Mouse (Mus musculus) T-helper 17 cell (primary cell): ENCODE results near the gene Taar7b.

Source experiments
- in situ Hi-C, 2 experiments: fragments of 300-600 bp; cut with MboI, MseI; formaldehyde crosslinking; loops; 1 replicate in 1 of 2; 2 replicates in 1 of 2; pipeline ENCODE4 v1.15.1; 2025; ENCODE audit warnings: high pct_unique_total_duplicates in 2 of 2

The Taar7b gene

DNA sequence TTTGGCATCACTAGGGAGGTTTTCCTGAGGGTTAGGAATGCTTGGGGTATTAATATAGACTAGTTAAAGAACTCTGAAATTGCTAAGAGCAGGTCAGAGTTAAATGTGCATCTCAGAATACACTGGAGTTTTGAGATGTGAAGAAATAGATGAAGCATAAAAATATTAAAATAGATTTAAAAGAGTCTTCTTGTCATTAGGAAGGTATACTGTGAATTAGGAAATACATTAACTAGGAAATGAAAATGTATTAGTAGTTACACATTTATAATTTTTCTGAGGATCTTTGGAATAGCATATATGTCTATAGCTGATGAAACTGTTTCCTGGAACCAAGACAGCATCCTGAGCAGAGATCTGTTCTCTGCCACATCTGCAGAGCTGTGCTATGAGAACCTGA lies 49.5 kb downstream of the Taar7b start, which contains the start of gene Taar7f:
Gene Taar7f, plus strand, starts transcription at position 301 of the 400 bp plus-strand sequence.
- in situ Hi-C loops: no loop called here
